Mouse (Mus musculus): Measurements from ENCODE around the gene Zfp207.
"Not testable (repeated sequence)": the region's sequence is repeated elsewhere in the genome, so short reads cannot be mapped to it uniquely, and the experiment has no call there.

- not testable (repeated sequence) for TF ChIP-seq CTCF (IDR thresholded peaks at IDR 0.05; ENCODE audit: control insufficient read depth, insufficient read depth, insufficient replicate concordance, low read depth, low read length); POLR2A (IDR thresholded peaks at IDR 0.05; ENCODE audit: control insufficient read depth, low read depth, low read length)
These were observed 4.5 kb upstream of the Zfp207 start for GRCm38 (mm10) chr11:80378452-80379068.
